Mouse (Mus musculus): ENCODE measurements around the gene Slc25a42. TPM values are rescaled to one million over a fixed set of nuclear protein-coding genes. Genes with fewer than 3 reads are reported as not detected.

Gene Slc25a42
- total and polyA plus RNA-seq, 2 experiments from 2014 or later, result 8.3 to 17.1 TPM

DNA sequence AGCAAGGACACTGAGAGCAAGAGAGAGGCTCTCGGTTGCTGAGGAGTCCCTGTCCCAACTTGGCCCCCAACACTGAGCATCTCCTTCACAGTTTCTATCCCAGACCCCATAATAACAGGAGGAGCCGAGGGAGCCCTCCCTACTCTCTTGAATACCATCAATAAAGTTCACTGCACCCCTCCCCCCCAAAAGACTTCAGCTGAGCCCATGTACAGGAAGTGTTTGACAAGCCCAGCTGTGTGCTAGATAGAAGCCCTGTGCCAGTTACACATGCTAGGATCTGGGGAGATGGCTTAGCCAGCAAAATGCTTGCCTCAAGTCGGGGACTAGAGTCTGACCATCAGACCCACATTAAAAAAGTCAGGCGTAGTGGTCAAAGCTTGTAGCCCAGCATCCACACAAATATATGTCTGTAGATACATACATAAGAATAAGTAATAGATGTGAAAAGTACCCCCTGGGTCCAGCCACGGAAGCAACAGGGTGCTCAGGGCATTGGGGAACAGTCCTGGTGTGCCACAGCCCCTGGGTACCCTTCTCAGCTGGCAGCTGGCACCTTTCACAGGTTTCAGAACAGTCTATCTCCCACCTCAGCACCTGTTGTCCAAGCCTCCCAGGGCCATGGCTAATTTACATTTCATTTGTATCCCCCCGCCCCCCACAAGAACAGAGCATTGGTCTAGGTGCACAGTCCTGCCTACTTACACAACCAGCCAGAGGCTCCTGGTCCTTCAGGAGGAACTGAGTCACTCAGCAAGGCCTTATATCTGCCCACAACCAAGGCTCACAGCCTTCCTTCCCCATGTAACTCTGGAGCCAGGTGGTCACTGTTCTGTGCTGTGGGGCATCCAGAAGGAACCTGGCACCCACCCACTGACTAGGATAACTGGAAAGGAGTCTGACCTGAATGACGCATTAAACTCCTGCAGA lies 64.2 kb downstream of the Slc25a42 start:
- Histone ChIP-seq H3K4me1 (ENCODE audit: insufficient read depth, low read length) (no peaks in the 10 kb centered on the region), H3K4me3 (ENCODE audit: low read length) (no peak overlapping the region), H3K36me3 (ENCODE audit: insufficient read depth, low read length) (peaks cover 15% of the 10 kb centered on the region), H3K4me2 (ENCODE audit: low read depth, low read length) (no peak overlapping the region), H3K9ac (replicated peaks; ENCODE audit: low read length) (no peak overlapping the region), H3K27me3 (ENCODE audit: insufficient read depth, low read length) (no peaks in the 10 kb centered on the region), H3K27ac (no peak overlapping the region), H3K9me3 (ENCODE audit: low read length) (no peaks in the 10 kb centered on the region)
- no peak for DNase-seq (ENCODE audit: low spot score)
- TF ChIP-seq CTCF (IDR thresholded peaks at IDR 0.05; ENCODE audit: low read depth), result no peak
- WGBS, result 87% methylated on average over 7 of the region's 7 CpGs
- no peak for ATAC-seq

DNA sequence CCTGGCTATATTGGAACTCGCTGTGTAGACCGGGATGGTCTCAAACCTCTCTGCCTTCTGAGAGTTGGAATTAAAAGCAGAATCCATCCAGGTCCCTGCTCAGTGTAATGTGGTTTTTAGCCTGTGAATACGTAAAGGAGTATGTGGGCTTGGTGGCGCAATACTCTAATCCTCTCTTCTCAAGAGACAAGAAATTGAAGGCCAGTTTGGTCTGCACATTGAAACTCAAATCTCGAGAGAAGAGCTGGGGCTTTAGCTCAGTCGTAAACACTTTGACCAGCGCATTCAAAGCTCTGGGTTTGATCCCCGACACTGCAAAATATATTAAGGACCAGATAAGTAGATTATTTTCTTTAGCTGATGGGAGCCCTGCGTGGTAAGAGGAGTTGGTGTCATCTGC lies 72.1 kb downstream of the Slc25a42 start:
- peaks cover 16% of the 10 kb centered on the region for H3K4me1 ChIP-seq (ENCODE audit: insufficient read depth, low read length)
- H3K9ac ChIP-seq (replicated peaks; ENCODE audit: low read length), result peak overlapping the region; percentile 55
- WGBS, result 10% methylated on average over 9 of the region's 9 CpGs
- peak overlapping the region; percentile 80 for H3K27ac ChIP-seq
- no peaks in the 10 kb centered on the region for H3K9me3 ChIP-seq (ENCODE audit: low read length)
- H3K27me3 ChIP-seq (ENCODE audit: insufficient read depth, low read length), result no peaks in the 10 kb centered on the region
- peak overlapping the region; percentile 54 for H3K4me3 ChIP-seq (ENCODE audit: low read length)
- ATAC-seq (no peak), DNase-seq (ENCODE audit: low spot score) (peak; percentile 10)
- peak overlapping the region; percentile 83 for H3K4me2 ChIP-seq (ENCODE audit: low read depth, low read length)
- no peak for TF ChIP-seq CTCF (IDR thresholded peaks at IDR 0.05; ENCODE audit: low read depth)
- peaks cover 20% of the 10 kb centered on the region; the same call in 1 of the 2 replicates for H3K36me3 ChIP-seq (ENCODE audit: insufficient read depth, low read length)

DNA sequence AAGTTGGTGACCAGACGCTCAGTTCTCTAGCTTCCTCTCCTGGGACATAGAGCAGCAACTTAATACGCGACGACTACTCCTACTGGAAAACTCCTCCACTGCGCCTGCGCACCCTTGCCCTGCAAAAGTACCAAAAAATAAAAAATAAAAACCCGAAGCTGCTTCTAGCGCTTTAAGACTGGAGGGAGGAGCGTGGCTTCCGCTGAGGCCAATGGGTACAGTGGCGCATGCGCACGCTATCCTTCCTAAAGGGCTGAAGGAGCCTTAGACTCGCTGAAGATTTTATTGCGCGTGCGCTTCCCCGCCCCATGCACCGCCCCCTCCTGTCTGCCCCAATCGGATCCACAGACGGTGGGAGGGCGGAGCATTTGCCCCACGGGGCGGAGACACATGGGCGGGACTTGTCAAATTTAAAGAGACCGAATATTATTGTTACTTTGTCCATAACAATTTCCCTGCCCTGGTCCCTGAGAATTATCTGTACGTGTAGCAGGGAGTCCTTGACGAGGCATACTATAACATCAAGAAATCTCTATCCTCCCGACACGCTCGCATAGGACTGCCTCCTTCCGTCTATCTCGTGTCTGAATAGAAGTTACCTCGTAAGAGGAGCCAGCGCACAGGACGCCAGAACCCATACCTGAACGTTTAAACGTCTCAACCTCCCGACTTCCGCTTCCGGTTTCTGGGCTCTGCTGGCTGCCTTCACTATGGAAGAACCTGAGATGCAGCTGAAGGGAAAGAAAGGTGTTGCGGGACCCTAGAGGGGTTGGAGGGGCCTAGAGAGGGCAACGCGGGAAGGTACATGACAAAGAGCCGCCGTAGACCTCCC lies 72.9 kb downstream of the Slc25a42 start, which contains the start of the genes Rfxank, Borcs8 and Mef2b:
Gene Rfxank, minus strand, starts transcription at position 129 of the 832 bp plus-strand sequence.
Gene Borcs8, plus strand, starts transcription at position 474 of the 832 bp plus-strand sequence.
Gene Mef2b, plus strand, starts transcription at position 686 of the 832 bp plus-strand sequence.
- Histone ChIP-seq H3K9ac (replicated peaks; ENCODE audit: low read length) (peak within 1 kb of the TSS; percentile 55), H3K27me3 (ENCODE audit: insufficient read depth, low read length) (no peaks in the 10 kb centered on the region), H3K4me1 (ENCODE audit: insufficient read depth, low read length) (peaks cover 16% of the 10 kb centered on the region), H3K27ac (peak within 1 kb of the TSS; percentile 80), H3K4me2 (ENCODE audit: low read depth, low read length) (peak within 1 kb of the TSS; percentile 83), H3K9me3 (ENCODE audit: low read length) (no peaks in the 10 kb centered on the region), H3K36me3 (ENCODE audit: insufficient read depth, low read length) (peaks cover 20% of the 10 kb centered on the region), H3K4me3 (ENCODE audit: low read length) (peak within 1 kb of the TSS; percentile 54)
- TF ChIP-seq CTCF (IDR thresholded peaks at IDR 0.05; ENCODE audit: low read depth), result no peak
- peak; percentile 99 for ATAC-seq
- under 1% methylated on average over 46 of the region's 46 CpGs for WGBS
- peak; percentile 100 for DNase-seq (ENCODE audit: low spot score)

DNA sequence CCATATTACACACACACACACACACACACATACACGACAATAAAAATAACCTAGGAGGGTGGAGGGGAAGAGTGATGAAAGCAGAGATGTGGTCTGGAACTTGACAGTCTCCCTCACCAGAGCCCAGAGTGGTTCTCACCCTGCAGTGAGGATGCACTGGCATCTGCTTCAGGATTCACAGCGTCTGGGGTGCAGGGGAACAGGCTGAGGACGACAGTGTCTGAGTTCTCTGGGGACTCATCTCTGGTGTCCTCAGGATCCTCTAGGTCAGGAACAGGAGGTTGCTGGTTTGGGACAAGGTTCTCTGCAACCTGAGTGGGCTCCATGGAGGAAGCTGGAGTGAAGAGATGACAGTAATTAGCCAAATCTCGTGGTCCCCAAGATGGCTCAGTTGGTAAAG lies 74.2 kb downstream of the Slc25a42 start:
- Histone ChIP-seq H3K9ac (replicated peaks; ENCODE audit: low read length) (no peak overlapping the region), H3K36me3 (ENCODE audit: insufficient read depth, low read length) (peaks cover 34% of the 10 kb centered on the region), H3K27me3 (ENCODE audit: insufficient read depth, low read length) (no peaks in the 10 kb centered on the region), H3K4me1 (ENCODE audit: insufficient read depth, low read length) (peaks cover 16% of the 10 kb centered on the region), H3K27ac (no peak overlapping the region), H3K4me3 (ENCODE audit: low read length) (no peak overlapping the region), H3K4me2 (ENCODE audit: low read depth, low read length) (peak overlapping the region; percentile 83), H3K9me3 (ENCODE audit: low read length) (no peaks in the 10 kb centered on the region)
- no peak for TF ChIP-seq CTCF (IDR thresholded peaks at IDR 0.05; ENCODE audit: low read depth)
- no peak for DNase-seq (ENCODE audit: low spot score)
- ATAC-seq, result no peak
- 81% methylated on average over 4 of the region's 4 CpGs for WGBS

DNA sequence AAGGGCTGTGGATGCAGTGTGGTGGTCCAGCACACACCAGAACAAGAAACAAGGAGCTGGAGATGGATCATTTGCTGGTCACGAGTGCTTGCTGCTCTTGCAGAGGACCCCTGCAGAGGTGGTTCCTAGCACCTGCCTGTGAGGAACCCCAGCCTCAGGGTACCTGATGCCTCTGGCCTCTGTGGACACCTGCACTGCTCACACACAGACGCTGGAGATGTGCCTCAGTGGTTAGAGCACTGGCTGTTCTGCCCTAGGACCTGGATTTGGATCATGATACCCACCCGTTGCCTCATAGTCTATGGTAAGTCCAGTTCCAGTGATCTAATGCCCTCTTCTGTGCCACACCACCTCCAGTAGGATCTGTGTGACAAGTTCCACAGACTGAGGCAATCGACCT lies 75.5 kb downstream of the Slc25a42 start:
- H3K9me3 ChIP-seq (ENCODE audit: low read length), result no peaks in the 10 kb centered on the region
- no peak for TF ChIP-seq CTCF (IDR thresholded peaks at IDR 0.05; ENCODE audit: low read depth)
- H3K4me3 ChIP-seq (ENCODE audit: low read length), result no peak overlapping the region
- no peak for DNase-seq (ENCODE audit: low spot score)
- no peak overlapping the region for H3K27ac ChIP-seq
- no peaks in the 10 kb centered on the region for H3K27me3 ChIP-seq (ENCODE audit: insufficient read depth, low read length)
- H3K4me2 ChIP-seq (ENCODE audit: low read depth, low read length), result no peak overlapping the region
- peaks cover 19% of the 10 kb centered on the region for H3K4me1 ChIP-seq (ENCODE audit: insufficient read depth, low read length)
- WGBS, result 89% methylated on average over 4 of the region's 4 CpGs
- H3K36me3 ChIP-seq (ENCODE audit: insufficient read depth, low read length), result peaks cover 38% of the 10 kb centered on the region
- ATAC-seq, result no peak
- H3K9ac ChIP-seq (replicated peaks; ENCODE audit: low read length), result no peak overlapping the region

DNA sequence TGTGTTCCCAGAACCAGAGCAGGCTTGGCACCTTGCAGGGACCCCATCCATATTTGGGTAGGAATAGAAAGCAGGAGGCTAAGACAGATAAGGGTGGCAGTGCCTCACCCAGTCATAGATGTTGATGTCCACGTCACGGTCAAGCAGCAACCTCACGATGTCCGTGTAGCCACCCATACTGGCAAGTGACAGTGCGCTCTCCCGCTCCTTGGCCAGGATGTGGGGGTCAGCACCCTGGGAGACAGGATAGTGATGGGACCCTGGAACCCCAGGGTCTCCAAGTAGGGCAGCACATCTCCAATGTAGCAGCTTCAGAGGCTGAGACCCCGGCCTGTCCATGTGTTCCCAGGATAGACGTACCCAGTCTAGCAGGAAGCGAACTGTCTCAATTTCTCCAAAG lies 77.2 kb downstream of the Slc25a42 start:
- H3K9me3 ChIP-seq (ENCODE audit: low read length), result no peaks in the 10 kb centered on the region
- peaks cover 13% of the 10 kb centered on the region for H3K4me1 ChIP-seq (ENCODE audit: insufficient read depth, low read length)
- peaks cover 38% of the 10 kb centered on the region for H3K36me3 ChIP-seq (ENCODE audit: insufficient read depth, low read length)
- DNase-seq (ENCODE audit: low spot score) (no peak), ATAC-seq (no peak)
- no peak overlapping the region for H3K4me3 ChIP-seq (ENCODE audit: low read length)
- 92% methylated on average over 9 of the region's 9 CpGs for WGBS
- no peak for TF ChIP-seq CTCF (IDR thresholded peaks at IDR 0.05; ENCODE audit: low read depth)
- no peak overlapping the region for H3K27ac ChIP-seq
- no peak overlapping the region for H3K9ac ChIP-seq (replicated peaks; ENCODE audit: low read length)
- H3K4me2 ChIP-seq (ENCODE audit: low read depth, low read length), result no peak overlapping the region
- no peaks in the 10 kb centered on the region for H3K27me3 ChIP-seq (ENCODE audit: insufficient read depth, low read length)

Other genes starting within 250 kb of the Slc25a42 start
- 38.4 and 41.9 TPM in 2 replicates for gene Gatad2a, start 215.9 kb downstream of the Slc25a42 start, total RNA-seq (2014; rRNA removed)
- gene Gatad2a, start 215.9 kb downstream of the Slc25a42 start, polyA plus RNA-seq (2015; fragmentation: Nextera tagmentation; extraction: Ambion mirVana), result 23.4 and 23.6 TPM in 2 replicates
- 155 and 172 TPM in 2 replicates for gene Mau2, start 169.6 kb downstream of the Slc25a42 start, total RNA-seq (2014; rRNA removed)
- gene Mau2, start 169.6 kb downstream of the Slc25a42 start, polyA plus RNA-seq (2015; fragmentation: Nextera tagmentation; extraction: Ambion mirVana), result 50.1 and 50.3 TPM in 2 replicates
- 15.1 and 15.4 TPM in 2 replicates for gene Sugp1, start 169.5 kb downstream of the Slc25a42 start, total RNA-seq (2014; rRNA removed)
- 42.9 and 47.1 TPM in 2 replicates for gene Sugp1, start 169.5 kb downstream of the Slc25a42 start, polyA plus RNA-seq (2015; fragmentation: Nextera tagmentation; extraction: Ambion mirVana)
- 0.25 TPM in 1 of 2 replicates, not detected in the other for gene Tm6sf2, start 139.4 kb downstream of the Slc25a42 start, total RNA-seq (2014; rRNA removed)
- 0.19 and 0.37 TPM in 2 replicates for gene Tm6sf2, start 139.4 kb downstream of the Slc25a42 start, polyA plus RNA-seq (2015; fragmentation: Nextera tagmentation; extraction: Ambion mirVana)
- 2.0 and 4.5 TPM in 2 replicates for gene Hapln4, start 128.8 kb downstream of the Slc25a42 start, total RNA-seq (2014; rRNA removed)
- gene Hapln4, start 128.8 kb downstream of the Slc25a42 start, polyA plus RNA-seq (2015; fragmentation: Nextera tagmentation; extraction: Ambion mirVana), result 2.5 and 2.9 TPM in 2 replicates
- gene Ncan, start 91.4 kb downstream of the Slc25a42 start, total RNA-seq (2014; rRNA removed), result 429 and 473 TPM in 2 replicates
- gene Ncan, start 91.4 kb downstream of the Slc25a42 start, polyA plus RNA-seq (2015; fragmentation: Nextera tagmentation; extraction: Ambion mirVana), result 155 and 183 TPM in 2 replicates
- 6.1 and 9.4 TPM in 2 replicates for gene Nr2c2ap, start 81.0 kb downstream of the Slc25a42 start, total RNA-seq (2014; rRNA removed)
- 48.5 and 50.2 TPM in 2 replicates for gene Nr2c2ap, start 81.0 kb downstream of the Slc25a42 start, polyA plus RNA-seq (2015; fragmentation: Nextera tagmentation; extraction: Ambion mirVana)
- 13.8 and 20.5 TPM in 2 replicates for gene Rfxank, start 73.2 kb downstream of the Slc25a42 start, total RNA-seq (2014; rRNA removed)
- gene Rfxank, start 73.2 kb downstream of the Slc25a42 start, polyA plus RNA-seq (2015; fragmentation: Nextera tagmentation; extraction: Ambion mirVana), result 8.4 and 9.7 TPM in 2 replicates
- gene Borcs8, start 72.8 kb downstream of the Slc25a42 start, total RNA-seq (2014; rRNA removed), result 71.4 and 74.0 TPM in 2 replicates
- 47.5 and 55.0 TPM in 2 replicates for gene Borcs8, start 72.8 kb downstream of the Slc25a42 start, polyA plus RNA-seq (2015; fragmentation: Nextera tagmentation; extraction: Ambion mirVana)
- gene Mef2b, start 72.6 kb downstream of the Slc25a42 start, total RNA-seq (2014; rRNA removed), result 0.40 and 0.52 TPM in 2 replicates
- gene Mef2b, start 72.6 kb downstream of the Slc25a42 start, polyA plus RNA-seq (2015; fragmentation: Nextera tagmentation; extraction: Ambion mirVana), result 0.90 and 1.1 TPM in 2 replicates
- gene Tmem161a, start 39.9 kb downstream of the Slc25a42 start, total RNA-seq (2014; rRNA removed), result 53.7 and 72.4 TPM in 2 replicates
- gene Tmem161a, start 39.9 kb downstream of the Slc25a42 start, polyA plus RNA-seq (2015; fragmentation: Nextera tagmentation; extraction: Ambion mirVana), result 45.2 and 46.4 TPM in 2 replicates
- gene Sugp2, start 21.9 kb upstream of the Slc25a42 start, total RNA-seq (2014; rRNA removed), result 123 and 128 TPM in 2 replicates
- gene Sugp2, start 21.9 kb upstream of the Slc25a42 start, polyA plus RNA-seq (2015; fragmentation: Nextera tagmentation; extraction: Ambion mirVana), result 56.7 and 61.4 TPM in 2 replicates
- 108 TPM in 2 replicates for gene Armc6, start 22.2 kb upstream of the Slc25a42 start, total RNA-seq (2014; rRNA removed)
- 96.4 and 102 TPM in 2 replicates for gene Armc6, start 22.2 kb upstream of the Slc25a42 start, polyA plus RNA-seq (2015; fragmentation: Nextera tagmentation; extraction: Ambion mirVana)
- 40.3 and 42.3 TPM in 2 replicates for gene Homer3, start 70.5 kb upstream of the Slc25a42 start, total RNA-seq (2014; rRNA removed)
- 20.4 and 21.2 TPM in 2 replicates for gene Homer3, start 70.5 kb upstream of the Slc25a42 start, polyA plus RNA-seq (2015; fragmentation: Nextera tagmentation; extraction: Ambion mirVana)
- gene Ddx49, start 90.2 kb upstream of the Slc25a42 start, total RNA-seq (2014; rRNA removed), result 36.4 and 53.8 TPM in 2 replicates
- gene Ddx49, start 90.2 kb upstream of the Slc25a42 start, polyA plus RNA-seq (2015; fragmentation: Nextera tagmentation; extraction: Ambion mirVana), result 40.4 and 47.5 TPM in 2 replicates
- 126 and 159 TPM in 2 replicates for gene Cope, start 90.2 kb upstream of the Slc25a42 start, total RNA-seq (2014; rRNA removed)
- 286 and 291 TPM in 2 replicates for gene Cope, start 90.2 kb upstream of the Slc25a42 start, polyA plus RNA-seq (2015; fragmentation: Nextera tagmentation; extraction: Ambion mirVana)
- gene Cers1, start 103.5 kb upstream of the Slc25a42 start, total RNA-seq (2014; rRNA removed), result 92.5 and 101 TPM in 2 replicates
- gene Cers1, start 103.5 kb upstream of the Slc25a42 start, polyA plus RNA-seq (2015; fragmentation: Nextera tagmentation; extraction: Ambion mirVana), result 43.4 and 45.5 TPM in 2 replicates
- gene Gdf1, start 117.5 kb upstream of the Slc25a42 start, total RNA-seq (2014; rRNA removed), result 5.3 and 8.4 TPM in 2 replicates
- gene Gdf1, start 117.5 kb upstream of the Slc25a42 start, polyA plus RNA-seq (2015; fragmentation: Nextera tagmentation; extraction: Ambion mirVana), result 6.0 and 6.9 TPM in 2 replicates
- gene Upf1, start 141.0 kb upstream of the Slc25a42 start, total RNA-seq (2014; rRNA removed), result 40.4 and 48.4 TPM in 2 replicates
- gene Upf1, start 141.0 kb upstream of the Slc25a42 start, polyA plus RNA-seq (2015; fragmentation: Nextera tagmentation; extraction: Ambion mirVana), result 8.6 and 10.3 TPM in 2 replicates
- gene Comp, start 161.3 kb upstream of the Slc25a42 start, total RNA-seq (2014; rRNA removed), result 0.21 and 0.29 TPM in 2 replicates
- 0.25 and 0.33 TPM in 2 replicates for gene Comp, start 161.3 kb upstream of the Slc25a42 start, polyA plus RNA-seq (2015; fragmentation: Nextera tagmentation; extraction: Ambion mirVana)
- gene Crtc1, start 227.3 kb upstream of the Slc25a42 start, total RNA-seq (2014; rRNA removed), result 51.8 and 54.0 TPM in 2 replicates
- gene Crtc1, start 227.3 kb upstream of the Slc25a42 start, polyA plus RNA-seq (2015; fragmentation: Nextera tagmentation; extraction: Ambion mirVana), result 31.5 and 39.3 TPM in 2 replicates